Mouse (Mus musculus) forebrain, embryonic 11.5 days (tissue): ENCODE measurements at regions not wholly inside any gene's neighbourhood (a gene's known extent, or its start where the extent isn't known, plus 50 kb on each side); places are given as distances from the start of the nearest gene placed in this dataset.
A peak's percentile ranks its signal among the peaks of the same experiment; 100 is the strongest.

Source experiments
- ATAC-seq: fragments of 200-750 bp; cut with Nextera tagmentation; replicated peaks from 2 replicates; pipeline ENCODE4 v1.8.0; 2017; ENCODE audit warnings: moderate TSS enrichment; ENCODE audit not compliant: low FRiP score
- DNase-seq: peaks from one replicate; pipeline ENCODE4 v3.0.0-alpha.2; 2017; ENCODE audit warnings: low spot score
- H3K27ac ChIP-seq: fragments of 300-500 bp; sonication (generic); 2 replicates; pipeline ENCODE4 v1.5.1; 2014; ENCODE audit warnings: low read depth, low read length
- H3K27me3 ChIP-seq: fragments of 300-500 bp; sonication (generic); 2 replicates; pipeline ENCODE4 v1.6.1; 2014; ENCODE audit warnings: mild to moderate bottlenecking, low read length, mixed read lengths; ENCODE audit not compliant: control insufficient read depth, insufficient read depth
- H3K36me3 ChIP-seq: fragments of 300-500 bp; sonication (generic); 2 replicates; pipeline ENCODE4 v1.6.1; 2014; ENCODE audit warnings: mild to moderate bottlenecking, low read length, moderate library complexity, mixed read lengths; ENCODE audit not compliant: control insufficient read depth, insufficient read depth
- H3K4me1 ChIP-seq: fragments of 300-500 bp; sonication (generic); replicated peaks from 2 replicates; pipeline ENCODE4 v1.6.1; 2014; ENCODE audit warnings: low read length, mixed read lengths; ENCODE audit not compliant: control insufficient read depth, insufficient read depth
- H3K4me2 ChIP-seq: fragments of 300-500 bp; sonication (generic); 2 replicates; pipeline ENCODE4 v1.6.1; 2014; ENCODE audit warnings: low read depth, mild to moderate bottlenecking, low read length, moderate library complexity, mixed read lengths; ENCODE audit not compliant: severe bottlenecking
- H3K4me3 ChIP-seq: fragments of 300-500 bp; sonication (generic); 2 replicates; pipeline ENCODE4 v1.5.1; 2014; ENCODE audit warnings: low read depth, low read length
- H3K9ac ChIP-seq: fragments of 300-500 bp; sonication (generic); 2 replicates; pipeline ENCODE4 v1.6.1; 2014; ENCODE audit warnings: low read length
- H3K9me3 ChIP-seq: fragments of 300-500 bp; sonication (generic); 2 replicates; pipeline ENCODE4 v1.6.1; 2016; ENCODE audit warnings: low read length, mixed read lengths; ENCODE audit not compliant: control insufficient read depth
- WGBS: fragments of 180-500 bp; shearing (Covaris S2); extraction: QIAGEN DNeasy Blood & Tissue Kit; methylation state at CpG from one replicate; pipeline ENCODE4 v1.1.7; 2014; 5-methylcytosine and 5-hydroxymethylcytosine counted together

- Histone ChIP-seq H3K4me2 (no peak overlapping the region), H3K27ac (no peak overlapping the region), H3K4me1 (no peaks in the 10 kb centered on the region), H3K36me3 (no peaks in the 10 kb centered on the region), H3K9me3 (no peaks in the 10 kb centered on the region), H3K27me3 (no peaks in the 10 kb centered on the region), H3K4me3 (no peak overlapping the region), H3K9ac (no peak overlapping the region)
- 75% methylated on average over 5 of the region's 5 CpGs for WGBS
- DNase-seq (no peak), ATAC-seq (no peak)
Measured at GRCm38 (mm10) chr16:62681880-62682279, 104.7 kb downstream of the Nsun3 start.

- no peaks in the 10 kb centered on the region for H3K27me3 ChIP-seq
- peak; percentile 53; the same call in 1 of the 2 replicates for ATAC-seq
- H3K9me3 ChIP-seq: no peaks in the 10 kb centered on the region
- no peaks in the 10 kb centered on the region for H3K36me3 ChIP-seq
- no peak overlapping the region for H3K9ac ChIP-seq
- 61% methylated on average over 6 of the region's 6 CpGs for WGBS
- no peak for DNase-seq
- H3K4me1 ChIP-seq: no peaks in the 10 kb centered on the region
- H3K4me3 ChIP-seq: no peak overlapping the region
- H3K27ac ChIP-seq: no peak overlapping the region
- H3K4me2 ChIP-seq: no peak overlapping the region
Measured at GRCm38 (mm10) chr16:62676815-62677214, 109.8 kb downstream of the Nsun3 start.

GRCm38 (mm10) chr16:62657383-62657782, 129.2 kb downstream of the Nsun3 start:
- Histone ChIP-seq H3K36me3 (no peaks in the 10 kb centered on the region), H3K27me3 (no peaks in the 10 kb centered on the region), H3K9me3 (no peaks in the 10 kb centered on the region), H3K9ac (no peak overlapping the region), H3K4me3 (no peak overlapping the region), H3K27ac (no peak overlapping the region), H3K4me1 (no peaks in the 10 kb centered on the region), H3K4me2 (no peak overlapping the region)
- DNase-seq: no peak
- WGBS: 92% methylated on average over 2 of the region's 2 CpGs
- no peak for ATAC-seq

- DNase-seq: no peak
- no peaks in the 10 kb centered on the region for H3K4me1 ChIP-seq
- no peak overlapping the region for H3K9ac ChIP-seq
- 86% methylated on average over 1 of the region's 1 CpGs for WGBS
- H3K27ac ChIP-seq: no peak overlapping the region
- no peak overlapping the region for H3K4me3 ChIP-seq
- peak; percentile 26; the same call in 1 of the 2 replicates for ATAC-seq
- no peak overlapping the region for H3K4me2 ChIP-seq
- H3K9me3 ChIP-seq: no peaks in the 10 kb centered on the region
- H3K36me3 ChIP-seq: no peaks in the 10 kb centered on the region
- no peaks in the 10 kb centered on the region for H3K27me3 ChIP-seq
Measured at GRCm38 (mm10) chr16:62654436-62654835, 132.2 kb downstream of the Nsun3 start.

GRCm38 (mm10) chr16:62653817-62654216, 132.8 kb downstream of the Nsun3 start:
- WGBS: 40% methylated on average over 8 of the region's 8 CpGs
- DNase-seq: no peak
- no peaks in the 10 kb centered on the region for H3K4me1 ChIP-seq
- no peak overlapping the region for H3K9ac ChIP-seq
- no peaks in the 10 kb centered on the region for H3K36me3 ChIP-seq
- ATAC-seq: peak; percentile 63
- no peak overlapping the region for H3K27ac ChIP-seq
- no peak overlapping the region for H3K4me2 ChIP-seq
- H3K4me3 ChIP-seq: no peak overlapping the region
- no peaks in the 10 kb centered on the region for H3K9me3 ChIP-seq
- H3K27me3 ChIP-seq: no peaks in the 10 kb centered on the region

- WGBS: 83% methylated on average over 5 of the region's 6 CpGs
- DNase-seq (no peak), ATAC-seq (no peak)
- Histone ChIP-seq H3K36me3 (no peaks in the 10 kb centered on the region), H3K4me3 (no peak overlapping the region), H3K4me1 (no peaks in the 10 kb centered on the region), H3K27ac (no peak overlapping the region), H3K9me3 (no peaks in the 10 kb centered on the region), H3K4me2 (no peak overlapping the region), H3K27me3 (no peaks in the 10 kb centered on the region), H3K9ac (no peak overlapping the region)
Measured at GRCm38 (mm10) chr16:62652769-62653465, 133.7 kb downstream of the Nsun3 start.

GRCm38 (mm10) chr16:62650856-62651255, 135.8 kb downstream of the Nsun3 start:
- WGBS: 83% methylated on average over 7 of the region's 7 CpGs
- Histone ChIP-seq H3K27ac (no peak overlapping the region), H3K9ac (no peak overlapping the region), H3K9me3 (no peaks in the 10 kb centered on the region), H3K4me2 (no peak overlapping the region), H3K4me3 (no peak overlapping the region), H3K4me1 (no peaks in the 10 kb centered on the region), H3K27me3 (no peaks in the 10 kb centered on the region), H3K36me3 (no peaks in the 10 kb centered on the region)
- DNase-seq: no peak
- ATAC-seq: no peak

- Histone ChIP-seq H3K4me2 (no peak overlapping the region), H3K4me1 (no peaks in the 10 kb centered on the region), H3K9ac (no peak overlapping the region), H3K9me3 (no peaks in the 10 kb centered on the region), H3K27ac (no peak overlapping the region), H3K27me3 (no peaks in the 10 kb centered on the region), H3K36me3 (no peaks in the 10 kb centered on the region), H3K4me3 (no peak overlapping the region)
- WGBS: 70% methylated on average over 8 of the region's 8 CpGs
- ATAC-seq (no peak), DNase-seq (no peak)
Measured at GRCm38 (mm10) chr16:62648326-62648725, 138.3 kb downstream of the Nsun3 start.

GRCm38 (mm10) chr16:62646113-62646512, 140.5 kb downstream of the Nsun3 start:
- ATAC-seq (peak; percentile 68), DNase-seq (no peak)
- H3K27me3 ChIP-seq: no peaks in the 10 kb centered on the region
- no peaks in the 10 kb centered on the region for H3K4me1 ChIP-seq
- H3K9ac ChIP-seq: no peak overlapping the region
- H3K4me3 ChIP-seq: no peak overlapping the region
- H3K9me3 ChIP-seq: no peaks in the 10 kb centered on the region
- H3K27ac ChIP-seq: no peak overlapping the region
- H3K36me3 ChIP-seq: no peaks in the 10 kb centered on the region
- H3K4me2 ChIP-seq: no peak overlapping the region
- 76% methylated on average over 1 of the region's 1 CpGs for WGBS
